Mouse (Mus musculus) small intestine, adult 2 months (tissue): ENCODE measurements around the gene Iqcn. TPM values are rescaled to one million over a fixed set of nuclear protein-coding genes. Genes with fewer than 3 reads are reported as not detected.

Experiments used
- H3K27ac ChIP-seq: fragments of 200-500 bp; 2 replicates; pipeline ENCODE4 v1.5.1; 2012; ENCODE audit warnings: low read depth, low read length, control low read depth, inconsistent platforms; ENCODE audit not compliant: insufficient read depth
- H3K27me3 ChIP-seq: fragments of 200-500 bp; 2 replicates; pipeline ENCODE4 v1.6.1; 2012; ENCODE audit warnings: mild to moderate bottlenecking, moderate library complexity, low read length, inconsistent platforms; ENCODE audit not compliant: control insufficient read depth, insufficient read depth
- H3K36me3 ChIP-seq: fragments of 200-500 bp; 2 replicates; pipeline ENCODE4 v1.6.1; 2012; ENCODE audit warnings: mild to moderate bottlenecking, low read length, control low read depth, inconsistent platforms; ENCODE audit not compliant: control insufficient read depth, insufficient read depth
- H3K4me1 ChIP-seq: fragments of 200-500 bp; 2 replicates; pipeline ENCODE4 v1.6.1; 2012; ENCODE audit warnings: low read length, inconsistent platforms, mixed read lengths; ENCODE audit not compliant: control insufficient read depth, insufficient read depth, insufficient read length
- H3K4me3 ChIP-seq: fragments of 200-500 bp; 2 replicates; pipeline ENCODE4 v1.5.1; 2012; ENCODE audit warnings: low read depth, mild to moderate bottlenecking, control low read depth, inconsistent platforms, low read length, moderate library complexity
- CTCF ChIP-seq: fragments of 200-500 bp; IDR thresholded peaks from 2 replicates; pipeline ENCODE4 v1.5.1; 2012; ENCODE audit warnings: low read depth, mild to moderate bottlenecking, control low read depth, inconsistent platforms, low read length, moderate library complexity, mixed read lengths; ENCODE audit not compliant: insufficient replicate concordance, insufficient read length; ENCODE audit errors: extremely low read depth
- POLR2A ChIP-seq: fragments of 200-500 bp; IDR thresholded peaks from 2 replicates; pipeline ENCODE4 v1.6.1; 2012; ENCODE audit warnings: low read depth, mild to moderate bottlenecking, control low read depth, inconsistent platforms, low read length, moderate library complexity
- WGBS: fragments of 180-500 bp; shearing (Covaris S2); methylation state at CpG from one replicate; pipeline ENCODE4 v1.1.7; 2018; 5-methylcytosine and 5-hydroxymethylcytosine counted together
- polyA plus RNA-seq: library from polyadenylated mRNA; depleted of rRNA; stranded (reverse); fragments of >200 nt; gene quantifications from 2 replicates; pipeline ENCODE4 v1.2.3, GENCODE M21; 2012

The Iqcn gene
- polyA plus RNA-seq, 1 experiment: 0.03 TPM

DNA sequence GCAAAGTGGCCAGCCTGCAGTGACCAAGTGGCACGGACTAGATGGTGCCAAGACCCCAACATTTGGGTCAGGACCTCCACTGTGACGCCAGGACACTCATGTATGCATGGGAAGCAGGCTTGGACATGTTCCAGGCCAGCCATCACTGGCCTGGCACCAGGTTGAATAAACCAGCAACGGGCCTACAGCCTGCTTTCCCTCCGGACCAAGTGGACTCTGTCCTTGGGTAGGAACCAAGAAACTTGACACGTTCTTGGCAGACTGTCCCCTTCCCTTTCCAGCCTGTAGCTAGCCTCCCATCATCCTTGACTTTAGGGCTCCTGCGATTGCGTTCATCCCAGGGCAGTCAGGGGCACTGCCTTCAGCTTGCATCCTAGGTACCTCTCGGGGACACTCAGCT lies 15.7 kb upstream of the Iqcn start:
- H3K4me3 ChIP-seq: no peak overlapping the region
- no peak overlapping the region for H3K27ac ChIP-seq
- 29% methylated on average over 8 of the region's 8 CpGs for WGBS
- peaks cover 18% of the 10 kb centered on the region for H3K4me1 ChIP-seq
- H3K27me3 ChIP-seq: no peaks in the 10 kb centered on the region
- TF ChIP-seq CTCF: no peak
- TF ChIP-seq POLR2A: no peak
- no peaks in the 10 kb centered on the region for H3K36me3 ChIP-seq

DNA sequence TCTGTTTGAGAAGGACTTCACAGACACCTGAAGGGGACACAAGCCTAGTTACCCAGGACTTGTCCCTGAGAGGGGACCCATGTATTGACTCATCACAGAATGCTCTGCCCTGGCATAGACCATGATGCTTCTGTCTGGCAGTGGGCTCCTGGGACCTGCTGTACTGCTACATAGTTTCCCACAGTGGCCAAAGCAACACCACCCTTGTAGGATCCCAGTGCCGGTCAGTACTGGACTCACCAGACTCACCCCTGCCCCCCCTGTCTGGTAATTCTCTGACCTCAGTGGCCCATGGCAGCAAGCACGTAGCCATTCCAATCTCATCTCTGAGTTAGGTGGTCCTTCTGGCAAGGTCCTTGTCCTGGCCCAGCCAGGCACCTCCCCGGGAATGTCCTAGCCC lies 15.1 kb upstream of the Iqcn start:
- Histone ChIP-seq H3K27ac (no peak overlapping the region), H3K4me1 (peaks cover 16% of the 10 kb centered on the region), H3K27me3 (no peaks in the 10 kb centered on the region), H3K36me3 (no peaks in the 10 kb centered on the region), H3K4me3 (no peak overlapping the region)
- WGBS: 96% methylated on average over 3 of the region's 3 CpGs
- TF ChIP-seq POLR2A (no peak), CTCF (no peak)

GRCm38 (mm10) chr8:70689892-70690390 lies 13.3 kb upstream of the Iqcn start:
- Histone ChIP-seq H3K36me3 (no peaks in the 10 kb centered on the region), H3K4me3 (no peak overlapping the region), H3K27me3 (no peaks in the 10 kb centered on the region), H3K4me1 (peaks cover 21% of the 10 kb centered on the region), H3K27ac (no peak overlapping the region)
- 78% methylated on average over 5 of the region's 5 CpGs for WGBS
- TF ChIP-seq CTCF (no peak), POLR2A (no peak)

GRCm38 (mm10) chr8:70691230-70691629 lies 12.0 kb upstream of the Iqcn start:
- 88% methylated on average over 4 of the region's 4 CpGs for WGBS
- no peak overlapping the region for H3K4me3 ChIP-seq
- H3K36me3 ChIP-seq: no peaks in the 10 kb centered on the region
- no peak overlapping the region for H3K27ac ChIP-seq
- H3K27me3 ChIP-seq: no peaks in the 10 kb centered on the region
- TF ChIP-seq POLR2A (no peak), CTCF (no peak)
- peaks cover 33% of the 10 kb centered on the region for H3K4me1 ChIP-seq

- Histone ChIP-seq H3K36me3 (no peaks in the 10 kb centered on the region), H3K4me1 (peaks cover 37% of the 10 kb centered on the region), H3K27ac (no peak overlapping the region), H3K27me3 (no peaks in the 10 kb centered on the region), H3K4me3 (peak overlapping the region; percentile 34)
- WGBS: 10% methylated on average over 20 of the region's 20 CpGs
- no peak for TF ChIP-seq POLR2A
- no peak for TF ChIP-seq CTCF
These were observed 11.5 kb upstream of the Iqcn start for GRCm38 (mm10) chr8:70691727-70692231.

GRCm38 (mm10) chr8:70693636-70694035 lies 9.6 kb upstream of the Iqcn start:
- 57% methylated on average over 5 of the region's 5 CpGs for WGBS
- Histone ChIP-seq H3K36me3 (no peaks in the 10 kb centered on the region), H3K4me3 (no peak overlapping the region), H3K27me3 (no peaks in the 10 kb centered on the region), H3K27ac (no peak overlapping the region), H3K4me1 (peaks cover 45% of the 10 kb centered on the region)
- TF ChIP-seq CTCF (no peak), POLR2A (no peak)

- WGBS: 17% methylated on average over 32 of the region's 32 CpGs
- Histone ChIP-seq H3K36me3 (no peaks in the 10 kb centered on the region), H3K4me3 (no peak overlapping the region), H3K4me1 (peaks cover 45% of the 10 kb centered on the region), H3K27me3 (no peaks in the 10 kb centered on the region), H3K27ac (peak overlapping the region; percentile 89)
- TF ChIP-seq CTCF: no peak
- TF ChIP-seq POLR2A: no peak
These were observed 7.8 kb upstream of the Iqcn start for GRCm38 (mm10) chr8:70695318-70696018.
